Mouse (Mus musculus) gastrocnemius, adult 2 months (tissue): ENCODE data around the gene Kcne4. TPM values are rescaled to one million over a fixed set of nuclear protein-coding genes. Genes with fewer than 3 reads are reported as not detected.

Experiments
- DNase-seq: peaks from one replicate; pipeline ENCODE4 v3.0.0; 2022
- H3K27ac ChIP-seq: fragments of 200-600 bp; 2 replicates; pipeline ENCODE4 v1.8.1; 2022; ENCODE audit warnings: mild to moderate bottlenecking
- H3K4me3 ChIP-seq: fragments of 200-600 bp; 2 replicates; pipeline ENCODE4 v1.8.1; 2022; ENCODE audit warnings: mild to moderate bottlenecking, moderate library complexity
- CTCF ChIP-seq: fragments of 200-600 bp; IDR thresholded peaks from 2 replicates; pipeline ENCODE4 v1.8.1; 2022; ENCODE audit warnings: antibody characterized with exemption, mild to moderate bottlenecking, moderate library complexity
- intact Hi-C: fragments of 180-260 bp; cut with DNase I; formaldehyde crosslinking; loops from one replicate; pipeline ENCODE4 v1.15.1; 2025
- total RNA-seq, 2 experiments: library from RNA; stranded (reverse); gene quantifications; 2 replicates each; pipeline ENCODE4 v1.2.3; 2021

Kcne4 gene
- total RNA-seq, 2 experiments from 2014 or later, result 0.61 to 1.3 TPM

- Histone ChIP-seq H3K4me3 (no peak overlapping the region), H3K27ac (peak overlapping the region; percentile 76)
- no peak for TF ChIP-seq CTCF
- intact Hi-C loops, result no loop called here
- DNase-seq, result no peak
These were observed 5.3 kb downstream of the Kcne4 start for GRCm38 (mm10) chr1:78821733-78822430.

DNA sequence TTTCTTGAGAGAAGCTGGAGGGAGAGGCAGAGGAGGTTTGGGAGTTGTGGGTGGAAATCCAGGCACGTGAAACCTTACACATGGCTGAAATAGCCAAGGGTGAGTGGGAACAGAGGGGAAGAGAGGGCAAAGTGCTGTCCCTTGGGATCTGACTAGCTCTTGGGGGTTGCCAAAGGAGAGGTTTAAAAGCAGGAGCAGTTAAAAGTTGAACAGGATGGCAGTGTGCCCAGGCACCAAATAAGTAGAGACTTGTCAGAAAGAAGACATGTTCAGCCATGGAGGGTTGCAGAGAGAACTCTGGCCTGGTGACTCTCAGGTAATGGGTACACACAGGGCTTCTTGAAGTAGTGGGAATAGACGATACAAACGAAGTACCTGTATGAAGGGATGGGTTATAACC lies 8.7 kb downstream of the Kcne4 start:
- intact Hi-C loops, result no loop called here
- Histone ChIP-seq H3K4me3 (no peak overlapping the region), H3K27ac (no peak overlapping the region)
- no peak for TF ChIP-seq CTCF
- DNase-seq, result no peak

DNA sequence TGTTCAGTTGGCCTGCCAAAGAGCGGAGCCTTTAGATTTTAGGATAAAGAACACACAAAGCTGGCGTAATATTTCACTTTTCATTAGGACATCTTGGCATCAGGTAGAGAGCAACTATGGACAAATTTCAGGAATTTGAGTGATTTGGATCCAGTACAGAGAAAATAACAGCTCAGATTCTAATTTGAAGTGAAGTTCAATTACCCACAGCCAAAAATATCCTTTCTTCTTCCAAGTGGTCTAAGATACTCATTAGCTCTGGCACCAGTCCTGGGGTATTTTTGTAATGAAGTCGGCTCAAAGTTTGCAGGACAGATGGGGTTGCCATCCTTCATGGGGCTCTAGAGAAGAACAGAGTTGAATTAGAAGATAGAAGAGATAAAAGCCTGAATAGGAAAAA lies 21.9 kb downstream of the Kcne4 start:
- Histone ChIP-seq H3K4me3 (no peak overlapping the region), H3K27ac (no peak overlapping the region)
- intact Hi-C loops, result no loop called here
- no peak for DNase-seq
- no peak for TF ChIP-seq CTCF

- intact Hi-C loops, result no loop called here
- no peak for DNase-seq
- no peak for TF ChIP-seq CTCF
- Histone ChIP-seq H3K4me3 (no peak overlapping the region), H3K27ac (no peak overlapping the region)
These were observed 24.2 kb downstream of the Kcne4 start for GRCm38 (mm10) chr1:78840769-78841168.

- intact Hi-C loops, result loop anchor here (1.0 kb wide), 1 partner anchor 121 kb away; no protein-coding TSS in a partner anchor
- no peak overlapping the region for H3K4me3 ChIP-seq
- DNase-seq, result no peak
- H3K27ac ChIP-seq, result no peak overlapping the region
- TF ChIP-seq CTCF, result no peak
These were observed 29.1 kb downstream of the Kcne4 start for GRCm38 (mm10) chr1:78845661-78846060.

GRCm38 (mm10) chr1:78846471-78846870 lies 29.9 kb downstream of the Kcne4 start:
- peak; percentile 56 for DNase-seq
- TF ChIP-seq CTCF, result peak; percentile 64
- no peak overlapping the region for H3K27ac ChIP-seq
- no peak overlapping the region for H3K4me3 ChIP-seq
- intact Hi-C loops, result loop anchor here (1.0 kb wide), 1 partner anchor 122 kb away; no protein-coding TSS in a partner anchor

GRCm38 (mm10) chr1:78852408-78853093 lies 36.0 kb downstream of the Kcne4 start:
- peak; percentile 44 for DNase-seq
- Histone ChIP-seq H3K4me3 (peak overlapping the region; percentile 22), H3K27ac (peak overlapping the region; percentile 24; the same call in 1 of the 2 replicates)
- no peak for TF ChIP-seq CTCF
- intact Hi-C loops, result no loop called here

DNA sequence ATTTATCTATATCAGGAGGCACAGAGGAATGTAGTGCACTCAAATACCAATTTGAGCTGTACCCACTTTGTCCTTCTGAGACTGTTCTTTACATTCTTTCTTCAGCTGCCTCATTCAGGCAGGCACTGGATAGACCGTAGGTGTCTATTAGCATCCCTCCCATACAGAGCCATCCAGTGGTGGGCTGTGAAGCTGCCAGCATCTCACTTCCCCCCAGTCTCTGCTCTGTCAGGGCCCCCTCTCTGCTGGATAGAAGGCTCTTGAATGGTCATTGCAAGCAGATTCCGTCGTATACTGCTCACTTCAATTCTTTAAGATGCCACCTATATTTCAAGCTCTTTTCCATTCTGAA lies 36.5 kb downstream of the Kcne4 start:
- TF ChIP-seq CTCF, result no peak
- intact Hi-C loops, result no loop called here

GRCm38 (mm10) chr1:78854306-78854705 lies 37.7 kb downstream of the Kcne4 start:
- no peak for TF ChIP-seq CTCF
- no peak for DNase-seq
- intact Hi-C loops, result no loop called here
- Histone ChIP-seq H3K27ac (no peak overlapping the region), H3K4me3 (no peak overlapping the region)

More for the DNA sequence above, 36.5 kb downstream of the Kcne4 start:
- H3K4me3 ChIP-seq, result no peak overlapping the region
- DNase-seq, result no peak
- peak overlapping the region; percentile 24; the same call in 1 of the 2 replicates for H3K27ac ChIP-seq

GRCm38 (mm10) chr1:78859573-78859972 lies 43.0 kb downstream of the Kcne4 start:
- no peak for DNase-seq

GRCm38 (mm10) chr1:78860056-78860455 lies 43.5 kb downstream of the Kcne4 start:
- no peak overlapping the region for H3K4me3 ChIP-seq
- H3K27ac ChIP-seq, result peak overlapping the region; percentile 6; the same call in 1 of the 2 replicates
- intact Hi-C loops, result no loop called here
- no peak for DNase-seq
- TF ChIP-seq CTCF, result no peak

More at GRCm38 (mm10) chr1:78859573-78859972, 43.0 kb downstream of the Kcne4 start:
- H3K27ac ChIP-seq, result peak overlapping the region; percentile 6; the same call in 1 of the 2 replicates
- no peak overlapping the region for H3K4me3 ChIP-seq
- intact Hi-C loops, result no loop called here
- TF ChIP-seq CTCF, result no peak

DNA sequence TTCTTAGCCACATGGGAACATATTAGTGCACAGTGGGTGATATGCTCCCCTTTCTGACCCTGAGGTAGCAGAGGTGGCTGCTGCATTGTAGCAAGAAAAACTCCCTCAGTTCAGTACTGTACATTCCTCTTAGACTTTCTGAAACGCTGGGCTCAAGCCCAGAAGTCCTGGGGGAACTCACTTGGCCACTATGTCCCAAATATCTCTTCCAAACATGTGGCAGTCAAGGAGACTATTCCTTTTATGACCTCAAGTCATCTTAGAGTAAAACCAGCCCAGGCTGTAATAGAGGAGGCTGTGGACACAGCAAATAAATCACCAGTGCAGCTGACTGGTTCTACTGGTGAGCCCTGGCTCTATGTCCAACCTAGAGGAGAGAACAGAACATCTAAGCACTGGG lies 45.7 kb downstream of the Kcne4 start:
- Histone ChIP-seq H3K27ac (no peak overlapping the region), H3K4me3 (no peak overlapping the region)
- TF ChIP-seq CTCF, result no peak
- DNase-seq, result peak; percentile 41
- intact Hi-C loops, result no loop called here

DNA sequence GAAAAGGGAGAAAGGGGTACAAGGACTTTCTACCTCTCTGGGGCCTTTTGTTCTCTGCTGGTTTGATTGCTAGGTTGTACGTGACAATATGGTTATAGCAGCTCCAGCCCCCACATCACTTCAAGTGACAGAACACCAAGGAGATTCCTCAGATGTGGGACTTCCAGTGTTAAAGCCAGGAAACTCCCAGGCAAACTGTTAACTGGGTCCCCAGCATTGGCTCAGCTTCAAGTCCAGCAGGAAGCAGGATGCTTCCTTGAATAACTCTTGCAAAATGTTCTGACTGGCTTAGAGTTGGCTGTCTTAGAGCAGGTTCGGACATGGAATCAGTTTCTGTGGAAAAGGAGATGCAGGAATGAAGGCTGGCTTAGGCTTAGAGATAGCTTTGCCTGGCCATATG lies 47.3 kb downstream of the Kcne4 start:
- peak; percentile 31 for DNase-seq
- intact Hi-C loops, result no loop called here
- Histone ChIP-seq H3K27ac (peak overlapping the region; percentile 74), H3K4me3 (no peak overlapping the region)
- no peak for TF ChIP-seq CTCF

- Histone ChIP-seq H3K4me3 (no peak overlapping the region), H3K27ac (peak overlapping the region; percentile 74)
- intact Hi-C loops, result no loop called here
- no peak for TF ChIP-seq CTCF
- peak; percentile 58 for DNase-seq
These were observed 47.8 kb downstream of the Kcne4 start for GRCm38 (mm10) chr1:78864351-78864750.
